Mouse (Mus musculus) midbrain, embryonic 12.5 days (tissue): Measurements from ENCODE around the gene Cmtm4. TPM values are rescaled to one million over a fixed set of nuclear protein-coding genes. Genes with fewer than 3 reads are reported as not detected.

ENCODE experiments used
- ATAC-seq: fragments of 200-750 bp; cut with Nextera tagmentation; 2 replicates; pipeline ENCODE4 v1.8.0; 2017; ENCODE audit warnings: low read depth, moderate TSS enrichment, moderate library complexity; ENCODE audit not compliant: low FRiP score
- H3K27ac ChIP-seq: fragments of 300-500 bp; sonication (generic); replicated peaks from 2 replicates; pipeline ENCODE4 v1.5.1; 2016; ENCODE audit warnings: mild to moderate bottlenecking
- H3K27me3 ChIP-seq: fragments of 300-500 bp; sonication (generic); 2 replicates; pipeline ENCODE4 v1.6.1; 2016; ENCODE audit warnings: mild to moderate bottlenecking
- H3K36me3 ChIP-seq: fragments of 300-500 bp; sonication (generic); 2 replicates; pipeline ENCODE4 v1.6.1; 2016
- H3K4me1 ChIP-seq: fragments of 300-500 bp; sonication (generic); 2 replicates; pipeline ENCODE4 v1.6.1; 2016
- H3K4me2 ChIP-seq: fragments of 300-500 bp; sonication (generic); replicated peaks from 2 replicates; pipeline ENCODE4 v1.6.1; 2016; ENCODE audit warnings: mild to moderate bottlenecking, moderate library complexity
- H3K4me3 ChIP-seq: fragments of 300-500 bp; sonication (generic); 2 replicates; pipeline ENCODE4 v1.5.1; 2016; ENCODE audit warnings: mild to moderate bottlenecking
- H3K9ac ChIP-seq: fragments of 300-500 bp; sonication (generic); replicated peaks from 2 replicates; pipeline ENCODE4 v1.6.1; 2016; ENCODE audit warnings: mild to moderate bottlenecking, moderate library complexity
- H3K9me3 ChIP-seq: fragments of 300-500 bp; sonication (generic); 2 replicates; pipeline ENCODE4 v1.6.1; 2016; ENCODE audit warnings: mild to moderate bottlenecking
- WGBS: fragments of 180-500 bp; shearing (Covaris S2); methylation state at CpG from one replicate; pipeline ENCODE4 v1.1.7; 2016; 5-methylcytosine and 5-hydroxymethylcytosine counted together
- polyA plus RNA-seq: library from polyadenylated mRNA; unstranded; fragments of >200 nt; fragmentation: Nextera tagmentation; extraction: Ambion mirVana; gene quantifications from 2 replicates; pipeline ENCODE4 v1.2.1, GENCODE M21; 2016

Cmtm4 gene
- polyA plus RNA-seq: 2.0 and 2.5 TPM in 2 replicates

DNA sequence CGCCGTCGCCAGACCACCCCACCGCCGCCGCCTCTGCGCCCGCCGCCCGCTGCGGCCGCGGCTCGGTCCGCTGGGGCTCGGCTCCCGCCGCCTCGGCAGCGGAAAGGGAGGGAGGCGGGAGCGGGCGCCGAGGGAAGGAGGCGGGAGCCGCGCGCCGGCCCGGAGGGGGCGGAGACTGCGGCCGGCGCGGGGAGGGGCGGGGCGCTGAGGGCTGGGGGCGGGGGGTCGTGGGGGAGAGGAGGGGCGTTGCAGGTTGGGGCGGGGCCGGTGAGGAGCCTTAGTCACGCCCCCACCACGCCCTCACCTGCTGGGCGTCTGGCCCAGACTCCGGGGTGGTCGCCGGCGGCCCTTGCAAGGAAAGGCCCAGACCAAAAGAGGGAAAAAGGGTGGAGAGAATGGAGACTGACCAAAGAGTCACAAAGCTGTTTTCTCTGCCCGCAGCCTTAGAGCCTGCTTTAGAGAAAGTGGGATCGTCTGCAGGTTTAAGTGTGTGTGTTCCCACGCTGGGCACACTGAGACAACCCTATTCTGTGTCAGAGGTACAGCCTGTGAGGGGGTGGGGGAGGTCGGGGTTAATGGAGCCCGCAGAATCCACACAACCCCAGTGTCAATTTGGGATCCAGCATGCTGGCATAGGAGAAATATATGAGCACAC is at the start of gene Cmtm4:
Gene Cmtm4 (minus strand): TSS at position 105 of the 655 bp plus-strand sequence.
- peak within 1 kb of the TSS; percentile 76 for H3K27ac ChIP-seq
- H3K4me2 ChIP-seq: peak within 1 kb of the TSS; percentile 91
- WGBS: 4% methylated on average over 31 of the region's 54 CpGs
- peak within 1 kb of the TSS; percentile 87 for H3K9ac ChIP-seq
- ATAC-seq: peak; percentile 80
- no peaks in the 10 kb centered on the region for H3K27me3 ChIP-seq
- no peaks in the 10 kb centered on the region for H3K36me3 ChIP-seq
- no peaks in the 10 kb centered on the region; the same call in 1 of the 2 replicates for H3K9me3 ChIP-seq
- peaks cover 19% of the 10 kb centered on the region for H3K4me1 ChIP-seq
- peak within 1 kb of the TSS; percentile 82 for H3K4me3 ChIP-seq

- WGBS: 60% methylated on average over 6 of the region's 6 CpGs
- H3K9ac ChIP-seq: no peak overlapping the region
- no peak for ATAC-seq
Measured at GRCm38 (mm10) chr8:104445248-104445647, 49.6 kb upstream of the Cmtm4 start.

GRCm38 (mm10) chr8:104443125-104443679 is 47.6 kb upstream of the Cmtm4 start:
- H3K9ac ChIP-seq: no peak overlapping the region
- H3K4me2 ChIP-seq: peak overlapping the region; percentile 89
- no peak overlapping the region for H3K27ac ChIP-seq
- H3K9me3 ChIP-seq: no peaks in the 10 kb centered on the region
- H3K36me3 ChIP-seq: peaks cover 23% of the 10 kb centered on the region
- peaks cover 15% of the 10 kb centered on the region for H3K4me1 ChIP-seq
- 57% methylated on average over 7 of the region's 7 CpGs for WGBS
- H3K27me3 ChIP-seq: no peaks in the 10 kb centered on the region
- peak; percentile 41 for ATAC-seq
- peak overlapping the region; percentile 95 for H3K4me3 ChIP-seq

More at GRCm38 (mm10) chr8:104445248-104445647, 49.6 kb upstream of the Cmtm4 start:
- Histone ChIP-seq H3K27me3 (no peaks in the 10 kb centered on the region), H3K27ac (no peak overlapping the region), H3K4me1 (peaks cover 15% of the 10 kb centered on the region), H3K36me3 (peaks cover 3% of the 10 kb centered on the region), H3K9me3 (no peaks in the 10 kb centered on the region), H3K4me3 (no peak overlapping the region), H3K4me2 (no peak overlapping the region)

DNA sequence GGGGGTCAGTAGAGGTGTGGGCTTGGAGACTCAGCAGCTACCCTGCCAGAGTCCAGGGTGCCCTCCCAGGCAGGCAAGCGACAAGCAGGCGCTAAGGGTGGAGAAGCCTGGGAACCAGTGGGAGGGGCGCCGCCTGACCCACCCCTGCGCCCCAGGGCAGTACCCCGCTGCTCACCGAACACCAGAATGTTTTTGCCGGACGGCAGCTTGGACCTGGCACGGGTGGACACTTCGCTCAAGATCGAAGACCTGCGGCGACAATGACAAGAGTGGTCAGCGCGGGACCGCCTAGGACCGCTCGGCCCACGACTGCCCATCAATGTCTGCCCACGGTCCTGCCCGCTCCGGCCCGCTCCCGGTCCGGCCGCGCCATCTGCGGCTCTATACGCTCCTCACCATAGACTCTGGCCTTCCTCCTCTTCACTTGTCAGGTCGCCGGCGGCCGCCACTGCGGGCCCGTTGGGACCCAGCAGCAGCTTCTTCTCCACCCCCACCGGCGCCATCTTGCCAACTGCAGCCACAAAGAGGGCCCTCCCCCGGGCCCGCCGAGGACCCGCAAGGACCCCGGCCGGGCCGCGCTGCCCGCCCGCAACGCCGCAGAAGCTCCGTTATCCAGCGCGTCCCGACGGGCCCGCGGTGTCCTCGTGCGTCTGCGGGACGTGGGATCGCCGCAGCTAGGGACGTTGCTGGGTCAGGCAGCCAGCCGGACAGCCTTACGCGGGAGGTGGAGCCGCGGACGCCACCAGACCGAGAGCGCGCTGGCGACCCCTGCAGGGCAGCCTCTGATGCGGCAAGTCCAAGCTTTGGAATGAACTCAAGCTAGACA is 46.9 kb upstream of the Cmtm4 start, which contains the start of gene Dync1li2:
Gene Dync1li2 (minus strand): TSS at position 749 of the 826 bp plus-strand sequence.
- Histone ChIP-seq H3K36me3 (peaks cover 28% of the 10 kb centered on the region), H3K4me3 (peak within 1 kb of the TSS; percentile 95), H3K27me3 (no peaks in the 10 kb centered on the region), H3K4me2 (peak within 1 kb of the TSS; percentile 89), H3K9me3 (no peaks in the 10 kb centered on the region), H3K27ac (peak within 1 kb of the TSS; percentile 92), H3K4me1 (peaks cover 15% of the 10 kb centered on the region), H3K9ac (peak within 1 kb of the TSS; percentile 96)
- WGBS: under 1% methylated on average over 75 of the region's 75 CpGs
- ATAC-seq: peak; percentile 87

DNA sequence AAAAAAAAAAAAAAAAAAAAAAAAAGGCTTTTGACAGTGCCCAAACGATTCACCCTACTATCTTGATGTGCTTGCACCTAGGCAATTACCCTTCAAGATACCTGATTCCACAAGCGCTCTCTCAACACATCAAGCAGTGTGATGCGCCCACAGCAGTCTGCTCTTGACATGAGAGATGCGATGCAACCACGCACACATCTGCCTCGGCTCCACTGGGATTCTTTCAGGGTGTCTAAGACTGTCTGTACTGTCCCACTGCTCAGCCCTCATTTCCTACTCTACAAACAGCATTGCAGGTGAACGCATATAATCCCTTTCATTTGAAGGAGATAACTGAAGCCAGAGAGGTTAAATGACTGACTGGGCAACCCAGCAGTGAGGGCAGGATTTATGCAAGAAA is 46.0 kb upstream of the Cmtm4 start:
- Histone ChIP-seq H3K4me1 (peaks cover 15% of the 10 kb centered on the region), H3K27ac (0 out of 2 replicates have a peak overlapping the region, but pooled peaks have one; percentile 92), H3K9me3 (no peaks in the 10 kb centered on the region), H3K36me3 (peaks cover 37% of the 10 kb centered on the region), H3K27me3 (no peaks in the 10 kb centered on the region), H3K4me3 (peak overlapping the region; percentile 95), H3K4me2 (peak overlapping the region; percentile 89), H3K9ac (peak overlapping the region; percentile 96)
- WGBS: 64% methylated on average over 7 of the region's 7 CpGs
- ATAC-seq: no peak

DNA sequence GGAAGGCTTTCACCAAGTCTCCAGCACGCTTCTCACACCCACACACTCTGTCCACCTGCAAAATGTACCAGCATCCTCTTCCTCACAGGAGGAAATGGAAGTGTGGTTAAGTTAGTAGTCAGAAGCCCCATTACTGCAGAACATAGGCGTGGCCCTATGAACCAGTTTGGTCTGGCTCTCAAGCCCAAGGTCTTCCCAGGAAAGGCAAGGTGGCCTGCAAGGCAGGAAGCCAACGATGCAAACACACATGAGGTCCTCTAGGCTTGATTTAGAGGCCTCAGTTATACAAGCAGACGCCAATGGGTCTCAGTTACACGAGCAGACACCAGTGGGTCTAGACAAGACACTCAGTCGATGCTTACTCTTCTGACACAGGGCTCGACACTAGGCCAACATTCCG is 43.9 kb upstream of the Cmtm4 start:
- Histone ChIP-seq H3K27me3 (no peaks in the 10 kb centered on the region), H3K4me1 (peaks cover 20% of the 10 kb centered on the region), H3K36me3 (peaks cover 58% of the 10 kb centered on the region), H3K4me2 (no peak overlapping the region), H3K9ac (no peak overlapping the region), H3K9me3 (no peaks in the 10 kb centered on the region), H3K27ac (no peak overlapping the region), H3K4me3 (no peak overlapping the region)
- no peak for ATAC-seq
- WGBS: 97% methylated on average over 8 of the region's 8 CpGs

GRCm38 (mm10) chr8:104437494-104438135 is 42.0 kb upstream of the Cmtm4 start:
- no peak overlapping the region for H3K4me3 ChIP-seq
- no peak for ATAC-seq
- H3K36me3 ChIP-seq: peaks cover 76% of the 10 kb centered on the region
- WGBS: 95% methylated on average over 13 of the region's 13 CpGs
- H3K27ac ChIP-seq: no peak overlapping the region
- no peaks in the 10 kb centered on the region for H3K27me3 ChIP-seq
- peaks cover 20% of the 10 kb centered on the region for H3K4me1 ChIP-seq
- no peak overlapping the region for H3K9ac ChIP-seq
- H3K9me3 ChIP-seq: no peaks in the 10 kb centered on the region
- no peak overlapping the region for H3K4me2 ChIP-seq

GRCm38 (mm10) chr8:104436591-104436990 is 41.0 kb upstream of the Cmtm4 start:
- WGBS: 96% methylated on average over 4 of the region's 4 CpGs
- ATAC-seq: no peak
- Histone ChIP-seq H3K9ac (no peak overlapping the region), H3K27ac (peak overlapping the region; percentile 31; the same call in 1 of the 2 replicates), H3K4me3 (no peak overlapping the region), H3K36me3 (peaks cover 86% of the 10 kb centered on the region), H3K27me3 (no peaks in the 10 kb centered on the region), H3K9me3 (no peaks in the 10 kb centered on the region), H3K4me1 (peaks cover 16% of the 10 kb centered on the region), H3K4me2 (no peak overlapping the region)

GRCm38 (mm10) chr8:104436038-104436437 is 40.4 kb upstream of the Cmtm4 start:
- Histone ChIP-seq H3K4me2 (no peak overlapping the region), H3K27me3 (no peaks in the 10 kb centered on the region), H3K9ac (no peak overlapping the region), H3K36me3 (peaks cover 92% of the 10 kb centered on the region), H3K27ac (0 out of 2 replicates have a peak overlapping the region, but pooled peaks have one; percentile 31), H3K4me1 (peaks cover 11% of the 10 kb centered on the region), H3K9me3 (no peaks in the 10 kb centered on the region), H3K4me3 (no peak overlapping the region)
- ATAC-seq: peak; percentile 92
- WGBS: 80% methylated on average over 12 of the region's 12 CpGs

GRCm38 (mm10) chr8:104434826-104435354 is 39.3 kb upstream of the Cmtm4 start:
- Histone ChIP-seq H3K4me1 (peaks cover 5% of the 10 kb centered on the region; the same call in 1 of the 2 replicates), H3K9ac (no peak overlapping the region), H3K9me3 (no peaks in the 10 kb centered on the region), H3K36me3 (peaks cover 97% of the 10 kb centered on the region), H3K27ac (no peak overlapping the region), H3K4me2 (no peak overlapping the region), H3K4me3 (no peak overlapping the region), H3K27me3 (no peaks in the 10 kb centered on the region)
- WGBS: 88% methylated on average over 18 of the region's 18 CpGs
- ATAC-seq: no peak

DNA sequence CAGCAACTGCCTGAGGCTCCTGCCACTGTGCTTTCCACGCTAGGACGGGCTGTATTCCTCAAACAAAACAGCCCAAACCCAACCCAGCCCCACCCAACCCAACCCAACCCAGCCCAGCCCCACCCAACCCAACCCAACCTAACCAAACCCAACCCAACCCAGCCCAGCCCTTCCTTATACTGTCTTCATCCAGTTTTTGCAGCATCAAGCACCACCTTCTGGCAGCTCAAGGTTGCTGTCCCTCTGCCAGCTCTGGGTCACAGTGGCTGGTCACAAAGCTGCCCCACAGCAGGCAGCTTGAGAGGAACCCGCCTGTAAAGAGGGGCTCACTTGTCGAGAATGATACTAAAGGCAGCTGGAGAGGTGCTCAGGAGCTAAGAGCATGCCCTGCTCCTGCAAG is 38.7 kb upstream of the Cmtm4 start:
- ATAC-seq: no peak
- H3K4me2 ChIP-seq: no peak overlapping the region
- no peak overlapping the region for H3K4me3 ChIP-seq
- peaks cover 97% of the 10 kb centered on the region for H3K36me3 ChIP-seq
- H3K9ac ChIP-seq: no peak overlapping the region
- no peak overlapping the region for H3K27ac ChIP-seq
- 84% methylated on average over 4 of the region's 4 CpGs for WGBS
- H3K9me3 ChIP-seq: no peaks in the 10 kb centered on the region
- H3K4me1 ChIP-seq: peaks cover 5% of the 10 kb centered on the region; the same call in 1 of the 2 replicates
- no peaks in the 10 kb centered on the region for H3K27me3 ChIP-seq
